Mouse (Mus musculus): ENCODE measurements around the gene Snrpe. TPM values are rescaled to one million over a fixed set of nuclear protein-coding genes. Genes with fewer than 3 reads are reported as not detected.

Gene Snrpe
- polyA plus RNA-seq (2021; fragmentation: Nextera tagmentation), result 328 and 333 TPM in 2 replicates
- long read RNA-seq, experiment 1, transcript Snrpe-201 (4 exons, 669 nt), result minor isoform, 7 of 34 reads
- long read RNA-seq, experiment 1, transcript Snrpe-204 (5 exons, 503 nt), result major isoform, 26 of 34 reads
- long read RNA-seq, experiment 1, partial matches to known transcripts, result 0 of 34 reads
- long read RNA-seq, experiment 1, other reads (novel, unspliced or antisense), result 1 of 34 reads
- long read RNA-seq, experiment 2, transcript Snrpe-204 (5 exons, 503 nt), result major isoform, 173 of 186 reads
- long read RNA-seq, experiment 2, partial matches to known transcripts, result 0 of 186 reads
- long read RNA-seq, experiment 2, other reads (novel, unspliced or antisense), result 8 of 186 reads

DNA sequence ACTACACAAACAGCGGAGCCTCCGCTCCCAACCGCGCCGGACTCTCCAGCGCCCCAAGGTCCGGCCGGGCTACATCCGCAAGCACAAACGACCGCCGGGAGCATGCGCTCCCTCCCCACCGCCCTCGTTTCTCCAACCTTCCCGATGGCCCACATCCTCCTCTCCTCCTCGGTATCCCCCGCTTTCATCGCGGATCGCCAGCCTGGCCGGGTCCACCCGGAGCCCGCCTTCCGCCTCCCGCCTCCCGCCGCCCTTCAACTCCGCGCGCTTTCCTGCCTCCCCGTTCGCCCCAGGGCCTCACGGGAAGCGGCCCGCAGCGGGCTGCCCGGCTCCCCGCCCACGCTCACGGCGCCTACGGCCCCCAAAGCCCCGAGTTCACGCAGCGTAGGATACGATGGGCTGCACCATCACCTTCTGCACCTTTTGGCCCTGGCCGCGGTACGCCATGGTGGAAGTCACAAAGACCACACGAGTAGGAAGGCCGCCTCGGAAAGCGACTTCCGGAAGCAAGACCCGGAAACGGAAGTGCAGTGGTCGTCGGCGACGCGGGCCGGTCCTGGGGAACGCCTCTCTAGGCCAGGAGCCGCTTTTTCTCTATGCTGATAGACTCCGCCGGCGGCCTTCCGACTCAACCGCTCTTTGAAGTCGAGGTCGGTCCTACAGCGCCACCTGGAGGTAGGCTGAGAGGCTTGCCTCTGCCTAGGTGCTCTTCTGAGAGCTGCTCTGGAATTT, at the start of gene Snrpe:
Gene Snrpe (minus strand): TSS at position 521 of the 732 bp plus-strand sequence.

Other genes with a start within 250 kb of the Snrpe start
- 7.2 and 7.6 TPM in 2 replicates for gene Etnk2, start 246.7 kb downstream of the Snrpe start, polyA plus RNA-seq (2021; fragmentation: Nextera tagmentation)
- gene Sox13, start 185.9 kb downstream of the Snrpe start, polyA plus RNA-seq (2021; fragmentation: Nextera tagmentation), result 1.0 and 1.5 TPM in 2 replicates
- gene Zbed6, start 50.6 kb upstream of the Snrpe start, polyA plus RNA-seq (2021; fragmentation: Nextera tagmentation), result 0.39 and 0.49 TPM in 2 replicates
- 0.31 and 0.35 TPM in 2 replicates for gene Gm38394, start 51.0 kb upstream of the Snrpe start, polyA plus RNA-seq (2021; fragmentation: Nextera tagmentation)
- gene Lax1, start 79.8 kb upstream of the Snrpe start, polyA plus RNA-seq (2021; fragmentation: Nextera tagmentation), result not detected in 2 replicates
- 12.9 and 21.2 TPM in 2 replicates for gene Atp2b4, start 190.8 kb upstream of the Snrpe start, polyA plus RNA-seq (2021; fragmentation: Nextera tagmentation)

All from left cerebral cortex, adult 6 months (tissue).